In the genomic region with DNA sequence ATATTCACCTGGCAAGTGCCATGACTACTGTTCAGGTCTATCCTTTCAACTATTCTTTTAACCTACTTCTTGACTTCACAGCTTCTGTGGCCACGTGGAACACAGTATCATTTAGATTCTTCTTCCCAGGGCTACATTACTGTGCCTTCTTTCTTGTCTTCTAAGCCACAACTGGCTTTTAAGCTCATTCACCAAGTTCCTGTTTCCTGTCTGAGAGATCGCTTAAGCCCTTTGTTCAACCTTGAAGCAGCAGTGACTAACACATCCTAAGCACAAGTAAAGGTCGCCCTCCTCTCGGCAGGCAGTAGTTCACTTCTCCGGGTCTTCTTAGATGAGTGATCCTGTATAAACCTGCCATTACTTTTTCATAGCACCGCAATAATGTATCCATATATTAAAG, we compare ENCODE assay signal across 18 mouse cellular contexts. TPM values are rescaled to one million over a fixed set of nuclear protein-coding genes. Genes with fewer than 3 reads are reported as not detected.
DNase-seq lines count a peak whose midpoint lies in the region; ATAC-seq and TF ChIP-seq lines count a peak whose summit lies in the region.
"Had no signal": no experiment of that assay in that cellular context is flagged by ENCODE, and none has a peak within 500 bp of the region (broad histone marks: within the 10 kb centered on the region; RNA-seq: fewer than 3 reads in every experiment).

No protein-coding gene starts in this region.

- no peak overlapping the region for H3K4me3 ChIP-seq in MEL (ENCODE audit: control insufficient read depth in 1 of 2, insufficient read depth in 1 of 2, low read depth in 2 of 2, low read length in 2 of 2)
- no peak overlapping the region for H3K4me3 ChIP-seq in midbrain, embryonic 13.5 days (replicated peaks)
- H3K4me3 ChIP-seq: forebrain, embryonic 12.5 days; layer of hippocampus, adult 2 months; limb, embryonic 13.5 days; liver, embryonic 15.5 days; myocyte had no signal

- 78% methylated on average over 6 of the region's 6 CpGs for WGBS in midbrain, embryonic 13.5 days

- peak; percentile 62 for DNase-seq in MEL (ENCODE audit: low read depth, low spot score)
- DNase-seq in naive thymus-derived CD4-positive, alpha-beta T cell, adult 2 months (ENCODE audit: low read depth), result peak; percentile 73
- peak; percentile 33 for DNase-seq in thymus, postnatal 4 days
- DNase-seq in ovary, adult 18-20 months (ENCODE audit: low spot score), result no peak
- no peak for DNase-seq in right cerebral cortex, postnatal 25 days
- DNase-seq: cerebellum, adult 11-12 months; heart, adult 11 months; lung, postnatal 10 days had no signal

- no peak overlapping the region for H3K9ac ChIP-seq in MEL (ENCODE audit: control insufficient read depth, low read depth, low read length, poor library complexity, severe bottlenecking)
- no peak overlapping the region for H3K9ac ChIP-seq in midbrain, embryonic 13.5 days (replicated peaks)
- H3K9ac ChIP-seq: forebrain, embryonic 12.5 days; limb, embryonic 13.5 days; liver, embryonic 15.5 days had no signal

- no peak for TF ChIP-seq CTCF in MEL (IDR thresholded peaks at IDR 0.05 in 2 of 3, conservative IDR thresholded peaks at IDR 0.05 in 1 of 3; ENCODE audit: control insufficient read depth in 1 of 3, insufficient read depth in 1 of 3, low read depth in 2 of 3, low read length in 3 of 3, poor library complexity in 1 of 3, severe bottlenecking in 1 of 3)

- H3K27me3 ChIP-seq in MEL (ENCODE audit: control insufficient read depth in 1 of 2, insufficient read depth in 2 of 2, low read length in 2 of 2), result no peaks in the 10 kb centered on the region
- H3K27me3 ChIP-seq in midbrain, embryonic 13.5 days, result 0 out of 2 replicates have a peak, but pooled peaks cover 5% of the 10 kb centered on the region
- H3K27me3 ChIP-seq: forebrain, embryonic 12.5 days; liver, embryonic 15.5 days had no signal

- ATAC-seq in common myeloid progenitor, adult 5-6 weeks (replicated peaks; ENCODE audit: low read depth, poor library complexity, severe bottlenecking), result peak; percentile 76
- no peak for ATAC-seq in midbrain, embryonic 13.5 days
- ATAC-seq: intestine, embryonic 16.5 days had no signal

- peaks cover 27% of the 10 kb centered on the region for H3K79me2 ChIP-seq in MEL (ENCODE audit: control insufficient read depth, insufficient read depth, low read length, poor library complexity)

- no peak for TF ChIP-seq EP300 in MEL (IDR thresholded peaks at IDR 0.05; ENCODE audit: low read depth in 1 of 2, low read length in 2 of 2)

- no peak overlapping the region for H3K4me2 ChIP-seq in midbrain, embryonic 13.5 days (replicated peaks)
- H3K4me2 ChIP-seq: forebrain, embryonic 12.5 days; limb, embryonic 13.5 days; liver, embryonic 15.5 days; midbrain, embryonic 11.5 days had no signal

- no peak for TF ChIP-seq POLR2A in MEL (IDR thresholded peaks at IDR 0.05; ENCODE audit: control insufficient read depth in 1 of 2, insufficient read depth in 1 of 2, low read depth in 1 of 2, low read length in 2 of 2, poor library complexity in 1 of 2)

- peaks cover 15 to 61% of the 10 kb centered on the region in 2 experiments for H3K4me1 ChIP-seq in MEL (ENCODE audit: control insufficient read depth in 1 of 2, insufficient read depth in 2 of 2, low read length in 2 of 2)
- H3K4me1 ChIP-seq in midbrain, embryonic 13.5 days (replicated peaks), result no peaks in the 10 kb centered on the region
- H3K4me1 ChIP-seq: forebrain, embryonic 12.5 days; limb, embryonic 13.5 days had no signal

- H3K27ac ChIP-seq in MEL (ENCODE audit: control insufficient read depth, low read depth, low read length), result peak overlapping the region; percentile 29; the same call in 1 of the 2 replicates
- no peak overlapping the region for H3K27ac ChIP-seq in midbrain, embryonic 13.5 days
- H3K27ac ChIP-seq: forebrain, embryonic 12.5 days; layer of hippocampus, adult 2 months; limb, embryonic 13.5 days; liver, embryonic 15.5 days; stomach, postnatal 0 days had no signal

- TF ChIP-seq RAD21 in MEL (IDR thresholded peaks at IDR 0.05; ENCODE audit: low read depth, low read length), result no peak

- peaks cover 17 to 60% of the 10 kb centered on the region in 2 experiments for H3K36me3 ChIP-seq in MEL (ENCODE audit: control insufficient read depth in 1 of 2, insufficient read depth in 2 of 2, low read length in 2 of 2)
- H3K36me3 ChIP-seq in midbrain, embryonic 13.5 days, result no peaks in the 10 kb centered on the region
- H3K36me3 ChIP-seq: forebrain, embryonic 12.5 days; limb, embryonic 13.5 days; liver, embryonic 15.5 days had no signal

- no peaks in the 10 kb centered on the region for H3K9me3 ChIP-seq in MEL (replicated peaks; ENCODE audit: insufficient read depth, low read length)
- no peaks in the 10 kb centered on the region for H3K9me3 ChIP-seq in midbrain, embryonic 13.5 days
- H3K9me3 ChIP-seq: forebrain, embryonic 12.5 days; limb, embryonic 13.5 days; liver, embryonic 15.5 days had no signal

TF ChIP-seq in MEL, 35 proteins besides CTCF, POLR2A, EP300 and RAD21:
- no peak for TF ChIP-seq MAX (IDR thresholded peaks at IDR 0.05; ENCODE audit: low read length)

RNA-seq across cellular contexts. Expression of gene Acsl4, which starts 10.4 kb away (rescaled TPM):
- 17.7 and 24.2 TPM in 2 replicates for total RNA-seq in MEL (2012; rRNA removed)
- 100 to 1,000 TPM in 1 of 2 experiments, 10 to 100 TPM in 1; 17.1 to 100 TPM for polyA plus RNA-seq in MEL (2012; ENCODE audit: insufficient read depth in 1 of 2, insufficient read length in 2 of 2, low read depth in 1 of 2, low replicate concordance in 2 of 2, missing spikeins in 1 of 2)
- total RNA-seq in common myeloid progenitor, adult 5-6 weeks (2017), result 39.2 and 40.4 TPM in 2 replicates
- 15.3 and 18.2 TPM in 2 replicates for polyA plus RNA-seq in midbrain, embryonic 13.5 days (2015; fragmentation: Nextera tagmentation; extraction: Ambion mirVana)

Comparison
In these comparisons a context has a peak if more than half of its experiments do, and no peak if none do; other contexts are left out.
1. DNase-seq: peak in MEL (single experiment), naive thymus-derived CD4-positive, alpha-beta T cell, adult 2 months (single experiment) and thymus, postnatal 4 days (single experiment); none in ovary, adult 18-20 months (single experiment) and right cerebral cortex, postnatal 25 days (single experiment).